Mouse (Mus musculus): Measurements from ENCODE around the gene Zbtb20.

Zbtb20 gene

DNA sequence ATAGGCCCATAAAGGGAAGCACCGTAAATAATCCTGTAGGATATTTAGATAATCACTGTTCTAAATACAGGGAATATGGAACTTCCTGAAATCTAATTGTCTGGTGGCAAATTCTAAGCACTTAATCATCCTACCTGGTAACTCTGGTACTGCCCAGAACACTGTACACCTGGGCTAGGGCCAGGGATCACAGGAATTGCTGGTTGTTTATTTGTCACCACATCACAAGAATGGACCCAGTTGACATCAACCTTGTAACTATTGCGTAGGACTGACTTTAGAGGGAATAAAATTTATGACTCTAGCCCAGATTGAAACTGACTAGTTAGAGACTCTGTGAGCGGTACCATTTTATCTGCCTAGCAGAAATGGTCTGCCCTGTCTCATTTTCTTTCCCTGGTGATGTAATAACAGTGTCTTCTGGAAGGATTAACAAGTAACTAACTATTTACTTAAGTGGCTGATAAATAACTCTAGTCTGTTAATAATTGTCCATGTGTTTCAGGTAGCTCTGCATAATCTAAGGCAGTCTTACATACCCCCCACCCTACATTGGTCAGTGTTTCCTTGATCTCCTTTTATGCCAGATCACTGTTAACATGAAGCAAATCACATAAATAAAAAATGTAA lies 194.1 kb downstream of the Zbtb20 start:
- in situ Hi-C loops (cut with MboI, MseI), result no loop called here

DNA sequence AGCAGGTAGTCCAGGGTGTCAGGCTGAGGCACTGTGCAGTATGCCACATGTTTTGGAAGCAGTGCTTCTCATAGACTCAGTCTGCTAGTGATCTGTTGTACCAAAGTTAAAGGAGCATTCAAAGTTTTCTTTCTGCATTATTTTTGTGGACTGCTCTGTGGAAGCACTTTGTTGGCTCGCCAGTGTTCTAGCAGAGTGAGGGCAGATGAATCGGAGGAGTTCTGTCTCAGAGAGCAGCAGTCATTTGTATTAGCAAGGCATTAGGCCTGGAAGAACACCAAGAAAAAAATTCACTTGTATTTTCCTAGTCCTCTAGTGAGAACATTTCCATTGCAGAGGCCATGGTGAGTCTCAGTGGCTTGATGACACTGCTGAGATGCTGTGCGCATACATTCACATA lies 196.2 kb downstream of the Zbtb20 start:
- in situ Hi-C loops (cut with MboI, MseI), result no loop called here

GRCm38 (mm10) chr16:43072818-43073594 lies 197.3 kb downstream of the Zbtb20 start:
- in situ Hi-C loops (cut with MboI, MseI), result no loop called here

DNA sequence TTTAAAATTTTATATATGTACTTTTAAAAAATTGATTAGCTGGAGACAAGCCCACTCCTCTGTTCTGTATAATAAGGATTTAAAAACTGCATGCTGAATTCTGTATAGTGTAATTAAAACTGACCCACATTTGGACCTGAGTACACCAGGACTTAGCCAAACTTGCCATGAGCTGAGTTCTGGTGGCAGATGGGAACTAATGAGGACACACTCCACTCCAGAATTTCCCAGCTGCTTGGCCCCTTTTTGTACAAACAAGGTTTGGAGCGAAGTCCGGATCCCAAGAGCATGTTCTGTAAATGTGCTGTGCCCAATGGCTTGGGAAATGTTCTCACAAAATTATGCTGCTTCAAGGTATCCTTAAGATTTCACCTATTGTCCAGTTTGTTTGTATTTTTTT lies 204.7 kb downstream of the Zbtb20 start:
- in situ Hi-C loops (cut with MboI, MseI), result no loop called here

GRCm38 (mm10) chr16:43080923-43081702 lies 205.4 kb downstream of the Zbtb20 start:
- in situ Hi-C loops (cut with MboI, MseI), result no loop called here

GRCm38 (mm10) chr16:43081995-43082394 lies 206.3 kb downstream of the Zbtb20 start:
- in situ Hi-C loops (cut with MboI, MseI), result no loop called here

- in situ Hi-C loops (cut with MboI, MseI), result no loop called here
Observed at GRCm38 (mm10) chr16:43082801-43083200, 207.1 kb downstream of the Zbtb20 start.

DNA sequence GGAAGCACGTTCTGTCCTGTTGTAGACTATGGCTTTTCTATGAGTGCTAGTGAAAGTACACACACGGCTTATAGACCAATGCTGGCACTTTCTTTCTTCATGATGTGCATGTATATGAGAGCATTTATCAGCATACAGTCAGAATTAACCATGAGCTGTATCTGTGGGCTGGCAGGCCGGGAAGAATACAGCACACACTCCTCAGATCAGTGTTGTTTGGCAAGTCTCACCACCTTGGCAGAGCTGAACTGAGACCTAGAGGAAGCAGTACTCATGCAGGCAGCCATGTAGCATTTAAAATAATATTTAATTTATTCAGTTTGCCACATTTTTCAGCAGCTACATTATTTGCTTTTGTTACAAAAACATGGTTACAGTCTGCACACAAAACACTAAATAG lies 214.5 kb downstream of the Zbtb20 start:
- in situ Hi-C loops (cut with MboI, MseI), result no loop called here

DNA sequence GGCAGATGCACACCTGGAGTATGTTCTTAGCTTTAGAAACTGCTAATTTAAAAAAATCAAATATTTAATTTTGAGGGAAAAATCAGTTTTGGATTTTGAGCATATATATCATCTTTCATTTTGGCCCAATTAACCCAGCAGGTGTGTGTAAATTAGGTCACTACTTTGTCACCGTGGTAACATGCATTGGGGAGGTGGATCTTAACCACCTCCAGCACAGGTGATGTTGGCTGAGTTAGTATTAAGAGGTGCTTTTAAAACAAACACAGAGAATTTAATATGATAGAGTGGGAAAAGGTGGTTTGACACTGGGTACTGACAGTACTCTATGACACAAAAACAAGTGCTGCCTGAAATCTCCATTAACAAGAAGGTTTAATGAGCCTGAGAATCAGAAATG lies 218.5 kb downstream of the Zbtb20 start:
- in situ Hi-C loops (cut with MboI, MseI), result no loop called here

GRCm38 (mm10) chr16:43094756-43095155 lies 219.1 kb downstream of the Zbtb20 start:
- in situ Hi-C loops (cut with MboI, MseI), result no loop called here

DNA sequence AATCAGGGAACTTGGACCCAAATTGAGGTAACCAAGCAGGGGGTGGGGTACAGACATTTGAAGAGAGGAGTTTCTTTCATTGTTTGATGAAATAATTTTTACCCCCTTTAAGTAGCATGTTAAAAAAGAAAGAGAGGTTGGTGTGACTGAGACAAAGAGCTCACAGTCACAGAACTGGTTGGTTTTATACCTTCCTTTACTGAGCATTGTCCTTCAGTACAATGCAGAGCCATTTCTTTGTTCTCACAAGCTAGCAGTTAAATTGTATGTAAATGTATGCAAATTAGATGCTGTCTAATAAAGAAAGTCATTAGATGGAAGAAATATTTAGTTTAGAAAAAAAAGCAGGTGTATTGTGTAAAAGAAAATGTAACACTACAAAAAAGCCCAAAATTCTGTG lies 220.4 kb downstream of the Zbtb20 start:
- in situ Hi-C loops (cut with MboI, MseI), result no loop called here

DNA sequence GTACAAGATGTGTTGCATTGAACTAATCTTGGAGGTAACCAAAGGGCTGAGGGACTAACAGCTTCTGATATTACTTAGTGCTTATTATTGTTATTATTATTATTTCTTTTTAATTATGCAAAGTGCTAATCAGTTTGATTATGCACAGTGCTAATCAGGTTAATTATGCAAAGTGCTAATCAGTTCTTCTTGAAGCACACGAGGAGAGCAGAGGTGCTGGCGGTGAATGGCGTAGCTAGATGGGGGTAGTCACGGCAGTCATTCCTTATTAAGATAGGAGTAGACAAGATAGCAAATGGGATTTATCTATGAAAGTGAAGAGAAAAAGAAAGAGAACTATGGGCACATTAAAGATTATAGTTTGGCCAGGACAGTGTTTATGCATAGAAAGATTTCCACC lies 222.5 kb downstream of the Zbtb20 start:
- in situ Hi-C loops (cut with MboI, MseI), result no loop called here

DNA sequence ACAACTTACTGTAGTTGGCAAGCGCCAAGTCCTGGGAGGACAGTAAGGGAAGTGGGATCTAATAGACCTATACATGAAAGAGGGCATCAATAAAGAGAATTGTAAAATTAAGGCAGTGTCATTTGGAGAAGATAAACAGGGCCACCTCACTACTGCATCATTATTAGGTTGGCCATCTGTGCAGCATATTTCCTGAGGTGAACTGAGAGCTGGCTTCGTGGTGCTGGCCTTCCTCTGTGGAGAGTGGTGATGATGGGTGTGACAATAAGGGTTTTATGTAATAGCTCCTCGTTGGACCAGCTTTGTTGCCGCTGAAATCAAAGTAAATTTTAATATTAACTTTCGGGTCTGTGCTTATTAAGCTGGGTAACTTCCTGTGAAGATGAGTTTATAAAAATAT lies 223.0 kb downstream of the Zbtb20 start:
- in situ Hi-C loops (cut with MboI, MseI), result no loop called here

- in situ Hi-C loops (cut with MboI, MseI), result no loop called here
Observed at GRCm38 (mm10) chr16:43111288-43111687, 235.6 kb downstream of the Zbtb20 start.

DNA sequence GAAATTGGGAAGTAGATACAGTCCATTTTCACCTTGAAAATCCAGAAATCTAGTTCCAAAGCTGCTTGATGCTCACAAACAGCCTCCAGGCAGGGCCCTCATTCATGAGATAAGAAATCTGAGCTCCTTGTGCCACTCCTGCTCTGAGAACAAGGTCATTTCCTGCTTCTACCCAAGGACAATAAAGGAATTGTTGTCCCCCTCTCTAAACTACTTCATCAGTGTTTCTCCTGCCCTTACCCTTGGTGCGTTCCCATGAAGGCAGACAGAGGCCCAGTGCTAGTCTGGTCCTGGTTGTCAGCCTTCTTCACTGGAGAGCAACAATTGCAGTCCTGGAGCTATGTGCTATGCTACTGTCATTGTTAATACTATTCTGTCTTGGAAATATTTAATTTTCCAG lies 238.3 kb downstream of the Zbtb20 start:
- in situ Hi-C loops (cut with MboI, MseI), result no loop called here

GRCm38 (mm10) chr16:43129966-43130365 lies 254.3 kb downstream of the Zbtb20 start:
- in situ Hi-C loops (cut with MboI, MseI), result no loop called here

DNA sequence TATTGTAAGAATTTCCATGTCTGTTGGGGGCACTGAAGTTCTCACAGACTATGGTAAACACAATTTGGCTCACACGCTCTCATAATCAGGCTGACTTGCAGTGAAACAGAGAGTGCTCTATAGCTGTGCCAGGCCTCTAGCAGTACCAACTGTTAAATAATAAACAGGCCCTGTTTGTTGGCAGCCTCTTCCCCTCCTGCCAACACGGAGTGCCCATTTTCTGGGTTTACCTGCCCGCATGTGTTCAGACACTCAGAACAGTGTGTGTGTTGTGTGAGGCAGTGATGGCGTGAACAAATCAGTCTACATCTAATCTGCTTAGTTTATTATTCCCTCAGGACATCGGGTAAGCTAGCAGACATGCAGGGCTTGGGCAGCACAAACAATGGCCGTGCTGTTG lies 254.9 kb downstream of the Zbtb20 start:
- in situ Hi-C loops (cut with MboI, MseI), result no loop called here

DNA sequence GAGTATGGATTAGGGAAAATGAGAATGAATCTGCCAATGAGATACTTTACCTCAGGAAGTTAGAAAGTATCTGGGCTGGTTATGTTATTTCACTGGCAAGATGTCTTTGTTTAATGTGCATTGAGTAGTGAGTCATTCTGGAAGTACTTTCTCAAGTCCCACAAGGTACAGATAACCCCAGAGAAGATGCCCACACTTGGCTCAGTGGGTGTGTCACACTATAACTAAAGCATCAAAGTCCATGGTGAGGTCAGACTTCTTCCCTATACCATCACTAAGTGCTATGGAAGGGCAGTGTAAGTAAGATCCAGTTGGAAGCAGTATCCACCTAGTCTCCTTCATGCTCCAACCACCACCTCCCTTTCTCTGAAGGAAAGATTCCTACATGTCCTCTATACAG lies 255.4 kb downstream of the Zbtb20 start:
- in situ Hi-C loops (cut with MboI, MseI), result no loop called here

DNA sequence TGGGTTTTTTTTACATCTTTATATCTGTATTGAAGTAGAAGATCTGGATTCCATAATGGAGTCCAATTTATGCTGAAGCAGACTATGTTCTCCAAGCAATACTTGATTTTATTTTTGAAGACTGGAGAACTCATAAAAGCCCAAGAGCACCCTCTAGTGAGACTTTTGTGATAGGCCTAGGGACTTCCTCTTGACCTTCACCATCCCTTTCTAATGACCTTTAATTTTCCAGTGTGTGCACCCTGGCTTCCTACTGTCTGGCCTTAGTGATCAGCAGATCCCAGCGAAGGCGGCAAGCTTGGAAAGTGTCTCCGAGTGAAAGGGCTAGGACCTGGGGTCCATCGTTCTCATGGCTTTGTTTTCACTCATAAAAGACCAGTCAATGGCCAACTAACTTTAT lies 292.8 kb downstream of the Zbtb20 start:
- in situ Hi-C loops (cut with MboI, MseI), result loop anchor here (5.0 to 25.0 kb wide), 3 partner anchors 331 to 1006 kb away; no protein-coding TSS in a partner anchor

- in situ Hi-C loops (cut with MboI, MseI), result loop anchor here (5.0 to 25.0 kb wide), 3 partner anchors 332 to 1007 kb away; no protein-coding TSS in a partner anchor
Observed at GRCm38 (mm10) chr16:43169273-43169905, 293.7 kb downstream of the Zbtb20 start.

DNA sequence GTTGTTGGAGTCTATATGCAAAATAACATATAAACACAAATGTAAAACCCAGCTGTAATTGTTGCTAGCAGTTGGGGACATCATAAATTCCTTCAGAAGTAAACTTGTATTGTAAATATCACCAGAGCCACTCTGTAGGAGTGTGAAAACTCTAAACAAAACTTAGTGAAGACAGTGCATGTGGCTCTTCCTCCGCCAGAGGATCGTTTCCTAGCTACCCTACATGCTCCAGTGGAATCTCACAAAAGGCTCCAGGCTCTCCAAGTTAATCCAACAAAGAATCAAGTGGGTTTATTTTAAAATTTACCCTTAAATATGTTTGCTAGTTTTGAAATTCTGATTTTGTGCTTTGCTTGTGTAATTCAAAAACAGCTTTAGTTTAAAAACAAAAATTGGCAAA lies 296.5 kb downstream of the Zbtb20 start:
- in situ Hi-C loops (cut with MboI, MseI), result loop anchor here (25.0 kb wide), 2 partner anchors 885 to 1010 kb away; no protein-coding TSS in a partner anchor

DNA sequence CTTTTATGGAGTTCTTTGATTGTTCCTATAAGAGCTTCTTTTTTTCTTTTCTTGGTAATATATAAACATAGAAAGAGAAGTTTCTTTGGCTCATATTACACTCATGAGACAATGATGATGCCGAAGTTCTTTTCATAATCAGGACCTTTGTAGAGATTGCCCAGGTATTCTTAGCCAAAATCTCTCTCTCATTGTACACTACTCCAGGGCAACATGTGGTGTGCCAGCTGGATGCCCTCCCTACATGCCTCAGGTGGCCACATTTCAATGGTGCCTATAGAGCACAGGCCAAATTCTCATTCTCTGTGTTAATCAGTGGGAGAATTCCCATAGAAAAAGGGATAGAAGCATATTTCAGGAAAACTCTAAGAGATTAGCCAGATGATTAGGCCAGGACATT lies 297.2 kb downstream of the Zbtb20 start:
- in situ Hi-C loops (cut with MboI, MseI), result loop anchor here (25.0 kb wide), 2 partner anchors 886 to 1011 kb away; no protein-coding TSS in a partner anchor
